Mouse (Mus musculus): ENCODE measurements around the gene Tcte3.

- TF ChIP-seq MAX (IDR thresholded peaks at IDR 0.05; ENCODE audit: low read depth) (no peak), POLR2A (IDR thresholded peaks at IDR 0.05; ENCODE audit: insufficient read length, low read depth) (no peak), TCF12 (IDR thresholded peaks at IDR 0.05; ENCODE audit: insufficient read depth, poor library complexity, severe bottlenecking) (no peak), CEBPB (IDR thresholded peaks at IDR 0.05; ENCODE audit: insufficient read depth, poor library complexity, severe bottlenecking) (no peak), MYOD1 (IDR thresholded peaks at IDR 0.05; ENCODE audit: control insufficient read depth in 1 of 3, insufficient read length in 2 of 3, low read depth in 2 of 3) (no peak), MYOG (IDR thresholded peaks at IDR 0.05; ENCODE audit: control insufficient read depth in 1 of 3, insufficient read depth in 1 of 3, insufficient read length in 2 of 3, low read depth in 2 of 3) (no peak), POLR2AphosphoS2 (IDR thresholded peaks at IDR 0.05; ENCODE audit: insufficient read length, low read depth) (no peak), E2F4 (IDR thresholded peaks at IDR 0.05; ENCODE audit: insufficient read depth) (no peak), REST (IDR thresholded peaks at IDR 0.05; ENCODE audit: insufficient read depth, insufficient read length) (no peak), SRF (IDR thresholded peaks at IDR 0.05; ENCODE audit: control insufficient read depth, insufficient read length, low read depth) (no peak)
These were observed 36.2 kb upstream of the Tcte3 start for GRCm38 (mm10) chr17:15077536-15077935.
